Mouse (Mus musculus) spleen, adult 2 months (tissue): ENCODE results near the gene Rnd3. TPM values are rescaled to one million over a fixed set of nuclear protein-coding genes. Genes with fewer than 3 reads are reported as not detected.

Experiments used
- DNase-seq, 2 experiments: peaks; one replicate each; pipeline versions ENCODE4 v3.0.0 to v3.0.0-alpha.2; 2012 to 2021; ENCODE audit warnings: low spot score in 2 of 2, low read depth in 1 of 2
- H3K27ac ChIP-seq: fragments of 200-500 bp; 2 replicates; pipeline ENCODE4 v1.5.1; 2012; ENCODE audit warnings: low read length, inconsistent platforms; ENCODE audit not compliant: insufficient read depth
- H3K27me3 ChIP-seq: fragments of 200-500 bp; 2 replicates; pipeline ENCODE4 v1.6.1; 2012; ENCODE audit warnings: mild to moderate bottlenecking, moderate library complexity, low read length, inconsistent platforms; ENCODE audit not compliant: control insufficient read depth, insufficient read depth
- H3K36me3 ChIP-seq: fragments of 200-500 bp; 2 replicates; pipeline ENCODE4 v1.6.1; 2012; ENCODE audit warnings: mild to moderate bottlenecking, low read length, inconsistent platforms; ENCODE audit not compliant: control insufficient read depth, insufficient read depth
- H3K4me1 ChIP-seq: fragments of 200-500 bp; 2 replicates; pipeline ENCODE4 v1.6.1; 2011; ENCODE audit warnings: inconsistent platforms; ENCODE audit not compliant: control insufficient read depth, insufficient read depth, insufficient read length
- H3K4me3 ChIP-seq: fragments of 200-500 bp; 2 replicates; pipeline ENCODE4 v1.5.1; 2011; ENCODE audit warnings: mild to moderate bottlenecking, inconsistent platforms; ENCODE audit not compliant: insufficient read depth, insufficient read length; ENCODE audit errors: extremely low read depth
- CTCF ChIP-seq: fragments of 200-500 bp; IDR thresholded peaks from 2 replicates; pipeline ENCODE4 v1.5.1; 2011; ENCODE audit warnings: mild to moderate bottlenecking, inconsistent platforms; ENCODE audit not compliant: insufficient read depth, insufficient read length, insufficient replicate concordance; ENCODE audit errors: extremely low read depth
- POLR2A ChIP-seq: fragments of 200-500 bp; IDR thresholded peaks from 2 replicates; pipeline ENCODE4 v1.6.1; 2011; ENCODE audit warnings: low read depth, low read length, inconsistent platforms
- WGBS: fragments of 180-500 bp; shearing (Covaris S2); methylation state at CpG from one replicate; pipeline ENCODE4 v1.1.7; 2018; 5-methylcytosine and 5-hydroxymethylcytosine counted together
- polyA plus RNA-seq: library from polyadenylated mRNA; depleted of rRNA; stranded (reverse); fragments of >200 nt; gene quantifications from 2 replicates; pipeline ENCODE4 v1.2.3, GENCODE M21; 2012

Gene Rnd3
- polyA plus RNA-seq, 1 experiment, result 2.0 TPM

- WGBS, result 82% methylated on average over 4 of the region's 4 CpGs
- H3K27ac ChIP-seq, result no peak overlapping the region
Observed at GRCm38 (mm10) chr2:51137726-51138125, 11.2 kb downstream of the Rnd3 start.

DNA sequence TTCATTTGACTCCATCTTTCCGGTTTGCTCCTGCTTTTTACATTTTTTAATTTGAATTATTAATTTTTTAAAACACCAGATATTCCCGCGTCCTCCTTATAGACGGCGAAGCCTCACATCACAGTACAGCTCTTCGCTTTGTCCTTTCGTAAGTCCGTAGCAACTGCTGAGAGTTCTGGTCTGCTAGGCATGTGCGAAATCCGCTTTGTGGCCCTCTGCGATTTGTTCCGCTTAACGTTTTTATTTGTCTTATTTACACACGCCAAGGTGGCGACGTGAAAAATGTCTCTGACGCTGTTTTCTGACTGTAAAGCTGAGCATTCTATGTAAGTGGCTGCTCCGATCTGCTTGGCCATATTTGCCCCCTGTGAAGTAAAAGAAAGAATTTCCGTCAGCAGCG lies 16.7 kb downstream of the Rnd3 start:
- DNase-seq, result no peak
- Histone ChIP-seq H3K36me3 (no peaks in the 10 kb centered on the region), H3K27me3 (no peaks in the 10 kb centered on the region), H3K27ac (no peak overlapping the region), H3K4me1 (no peaks in the 10 kb centered on the region), H3K4me3 (no peak overlapping the region)
- 97% methylated on average over 20 of the region's 20 CpGs for WGBS
- TF ChIP-seq CTCF (no peak), POLR2A (no peak)

More at GRCm38 (mm10) chr2:51137726-51138125, 11.2 kb downstream of the Rnd3 start:
- no peak for DNase-seq
- Histone ChIP-seq H3K27me3 (no peaks in the 10 kb centered on the region), H3K4me1 (no peaks in the 10 kb centered on the region), H3K4me3 (no peak overlapping the region), H3K36me3 (no peaks in the 10 kb centered on the region)
- TF ChIP-seq POLR2A, result no peak
- no peak for TF ChIP-seq CTCF

DNA sequence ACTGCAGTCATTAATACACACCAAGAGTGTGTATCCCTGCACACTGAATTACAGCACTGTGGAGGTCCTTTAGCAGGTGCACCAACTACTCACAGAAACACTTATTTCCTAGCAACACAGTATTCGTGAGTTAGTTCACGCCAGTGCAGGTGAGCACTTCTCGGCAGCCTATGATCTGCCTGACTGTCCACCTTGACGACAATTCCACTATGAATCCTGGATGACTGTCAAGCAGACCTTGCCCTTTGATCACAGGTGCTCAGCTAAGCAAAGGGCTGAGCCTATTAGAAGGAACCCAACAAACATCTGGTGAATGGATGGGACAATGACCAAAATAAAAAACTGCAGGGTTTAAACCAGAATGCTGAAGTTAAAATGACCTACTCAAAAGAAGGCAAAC lies 20.8 kb downstream of the Rnd3 start:
- Histone ChIP-seq H3K4me1 (no peaks in the 10 kb centered on the region), H3K27me3 (no peaks in the 10 kb centered on the region), H3K4me3 (no peak overlapping the region), H3K27ac (no peak overlapping the region), H3K36me3 (no peaks in the 10 kb centered on the region)
- DNase-seq, result no peak
- WGBS, result 88% methylated on average over 4 of the region's 4 CpGs
- TF ChIP-seq POLR2A (no peak), CTCF (no peak)

DNA sequence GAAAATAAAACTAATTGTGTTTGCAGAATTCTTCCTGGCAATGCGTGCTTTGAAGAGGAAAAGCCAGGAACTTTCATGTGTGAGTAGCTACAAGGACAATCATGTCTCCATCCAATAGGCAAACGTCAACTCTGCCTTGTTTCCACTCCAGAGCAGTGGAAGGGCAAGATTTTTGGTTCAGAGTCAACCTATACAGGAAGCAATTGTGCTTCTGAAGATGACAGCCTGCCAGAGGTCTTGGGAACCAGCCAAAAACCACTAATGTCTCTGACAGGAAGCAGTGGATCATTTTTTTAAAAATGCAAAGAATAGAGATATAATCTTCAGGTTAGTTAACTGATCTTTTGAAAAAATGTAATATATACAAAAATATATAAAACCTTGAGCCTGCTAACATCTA lies 38.6 kb downstream of the Rnd3 start:
- no peak for TF ChIP-seq CTCF
- TF ChIP-seq POLR2A, result no peak
- Histone ChIP-seq H3K36me3 (no peaks in the 10 kb centered on the region), H3K27ac (no peak overlapping the region), H3K27me3 (no peaks in the 10 kb centered on the region), H3K4me3 (no peak overlapping the region), H3K4me1 (no peaks in the 10 kb centered on the region)
- DNase-seq, result no peak
- 16% methylated on average over 2 of the region's 2 CpGs for WGBS

DNA sequence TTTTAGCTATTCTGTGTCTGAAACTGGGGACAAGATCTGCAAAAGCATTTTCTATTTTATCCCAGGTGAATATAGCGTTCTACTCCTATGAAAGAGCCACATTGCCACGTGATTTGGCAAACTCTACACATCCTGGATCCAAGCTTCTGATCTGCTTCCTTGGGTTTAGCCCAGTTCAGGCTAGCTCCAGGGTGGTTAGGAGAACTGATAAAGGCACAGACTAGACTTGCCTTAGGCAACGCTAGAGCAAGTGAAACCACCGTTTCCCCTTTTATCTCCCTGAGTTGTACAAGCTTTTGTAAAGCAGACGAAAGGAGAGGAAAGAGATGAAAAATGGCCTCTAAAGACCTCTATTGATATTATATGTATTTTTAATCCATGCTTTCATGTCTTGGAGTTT lies 40.3 kb downstream of the Rnd3 start:
- no peak for DNase-seq
- H3K4me3 ChIP-seq, result no peak overlapping the region
- H3K27me3 ChIP-seq, result no peaks in the 10 kb centered on the region
- H3K4me1 ChIP-seq, result no peaks in the 10 kb centered on the region
- WGBS, result 25% methylated on average over 5 of the region's 5 CpGs
- no peaks in the 10 kb centered on the region for H3K36me3 ChIP-seq
- no peak for TF ChIP-seq POLR2A
- no peak for TF ChIP-seq CTCF
- no peak overlapping the region for H3K27ac ChIP-seq

DNA sequence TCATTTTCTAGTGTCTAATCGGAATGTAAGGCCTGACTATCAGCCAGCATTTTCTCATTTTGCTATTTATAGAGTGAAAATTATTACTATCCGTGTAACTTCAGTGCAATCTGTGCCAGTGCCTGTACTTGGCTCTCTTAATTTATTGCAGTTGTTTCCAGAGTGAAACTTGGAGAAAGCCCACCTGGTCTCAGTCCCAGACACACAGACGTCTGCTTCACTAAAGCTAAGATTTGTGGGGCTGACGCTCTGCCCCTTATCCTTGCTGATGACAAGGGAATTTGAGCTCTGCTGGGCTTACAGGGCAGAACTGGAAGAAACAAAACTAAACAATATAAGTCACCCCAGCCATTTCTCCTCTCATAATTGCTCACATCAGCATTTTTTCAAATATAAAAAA lies 47.7 kb downstream of the Rnd3 start:
- no peak for TF ChIP-seq CTCF
- TF ChIP-seq POLR2A, result no peak
- H3K27ac ChIP-seq, result no peak overlapping the region
- H3K27me3 ChIP-seq, result no peaks in the 10 kb centered on the region
- DNase-seq, result no peak
- H3K4me1 ChIP-seq, result no peaks in the 10 kb centered on the region
- H3K4me3 ChIP-seq, result no peak overlapping the region
- WGBS, result 87% methylated on average over 4 of the region's 4 CpGs
- H3K36me3 ChIP-seq, result no peaks in the 10 kb centered on the region

- DNase-seq, result no peak
- WGBS, result 89% methylated on average over 9 of the region's 9 CpGs
- Histone ChIP-seq H3K27me3 (no peaks in the 10 kb centered on the region), H3K4me1 (no peaks in the 10 kb centered on the region), H3K4me3 (no peak overlapping the region), H3K36me3 (no peaks in the 10 kb centered on the region), H3K27ac (no peak overlapping the region)
- no peak for TF ChIP-seq POLR2A
Observed at GRCm38 (mm10) chr2:51099987-51100386, 48.9 kb downstream of the Rnd3 start.
